Mouse (Mus musculus): ENCODE measurements at regions not wholly inside any gene's neighbourhood (a gene's known extent, or its start where the extent isn't known, plus 50 kb on each side); places are given as distances from the start of the nearest gene placed in this dataset.

DNA sequence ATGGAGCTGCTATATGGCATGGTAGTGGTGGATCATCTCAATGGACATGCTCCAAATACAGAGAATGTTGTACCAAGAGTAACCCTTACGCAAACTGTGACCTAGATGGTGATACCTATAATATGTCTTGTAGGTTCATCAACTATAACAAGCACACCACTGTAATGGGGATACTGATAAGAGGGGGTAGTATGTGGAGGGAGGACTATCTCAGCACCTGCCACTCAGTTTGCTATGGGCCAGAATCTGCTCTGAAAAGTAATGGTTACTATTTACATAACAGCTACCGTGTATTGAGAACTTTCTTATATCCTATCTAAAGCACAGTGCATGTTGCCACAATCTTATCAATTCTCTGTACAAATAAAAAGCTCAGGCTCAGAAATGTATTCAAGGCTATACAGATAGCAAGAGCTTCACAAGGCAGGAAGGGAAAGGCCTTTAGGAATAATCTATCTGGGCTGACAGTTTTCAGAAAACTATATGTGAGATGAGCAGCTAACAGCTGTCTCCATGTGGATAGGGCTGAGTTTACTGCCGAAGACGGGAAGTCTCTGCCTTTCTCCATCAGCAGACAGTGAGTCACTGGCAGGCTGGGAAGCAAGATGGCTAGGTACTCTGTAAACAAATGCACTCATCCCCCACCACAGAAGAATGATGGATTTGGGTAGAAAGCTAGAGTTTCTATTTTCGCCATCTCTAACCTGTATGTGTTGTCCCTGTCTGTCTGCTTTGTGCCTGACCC, 77.1 kb upstream of the Nck2 start:
- no peaks in the 10 kb centered on the region for H3K27me3 ChIP-seq (ENCODE audit: control insufficient read depth, insufficient read depth, low read length)
- H3K9me3 ChIP-seq (replicated peaks; ENCODE audit: control insufficient read depth, low read length): no peaks in the 10 kb centered on the region
- no peaks in the 10 kb centered on the region for H3K36me3 ChIP-seq (ENCODE audit: control insufficient read depth, insufficient read depth, low read length)
- no peak overlapping the region for H3K9ac ChIP-seq (ENCODE audit: low read depth, low read length)
- H3K4me1 ChIP-seq (ENCODE audit: control insufficient read depth, insufficient read depth, low read length): no peaks in the 10 kb centered on the region
- no peak overlapping the region for H3K4me3 ChIP-seq (ENCODE audit: low read depth, low read length)
- ATAC-seq (replicated peaks; ENCODE audit: insufficient number of reproducible peaks, low FRiP score, low TSS enrichment): no peak
- no peak overlapping the region for H3K27ac ChIP-seq (ENCODE audit: low read depth, low read length)
- H3K4me2 ChIP-seq: no peak overlapping the region
- WGBS (ENCODE audit: insufficient replicate concordance): 54% methylated on average over 5 of the region's 5 CpGs

DNA sequence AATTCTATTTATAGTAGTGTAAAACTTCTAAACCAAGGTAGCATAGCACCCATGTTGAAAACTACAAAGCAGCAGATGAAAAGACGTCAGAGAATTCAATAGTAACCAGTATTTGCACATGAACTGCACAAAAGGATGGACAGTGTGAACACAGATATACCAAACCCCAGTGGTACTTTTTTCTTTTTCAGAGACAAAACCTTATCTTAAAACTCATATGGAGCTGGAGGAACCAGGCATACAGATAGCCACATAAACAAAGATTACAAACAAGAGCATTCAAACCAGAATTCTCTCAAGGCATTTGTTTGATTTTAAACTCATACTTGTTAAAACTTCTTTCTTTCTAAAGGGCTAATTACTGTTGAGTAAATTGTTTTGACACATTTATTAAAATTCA, 72.5 kb upstream of the Nck2 start:
- H3K36me3 ChIP-seq (ENCODE audit: control insufficient read depth, insufficient read depth, low read length): no peaks in the 10 kb centered on the region
- no peak for ATAC-seq (replicated peaks; ENCODE audit: insufficient number of reproducible peaks, low FRiP score, low TSS enrichment)

DNA sequence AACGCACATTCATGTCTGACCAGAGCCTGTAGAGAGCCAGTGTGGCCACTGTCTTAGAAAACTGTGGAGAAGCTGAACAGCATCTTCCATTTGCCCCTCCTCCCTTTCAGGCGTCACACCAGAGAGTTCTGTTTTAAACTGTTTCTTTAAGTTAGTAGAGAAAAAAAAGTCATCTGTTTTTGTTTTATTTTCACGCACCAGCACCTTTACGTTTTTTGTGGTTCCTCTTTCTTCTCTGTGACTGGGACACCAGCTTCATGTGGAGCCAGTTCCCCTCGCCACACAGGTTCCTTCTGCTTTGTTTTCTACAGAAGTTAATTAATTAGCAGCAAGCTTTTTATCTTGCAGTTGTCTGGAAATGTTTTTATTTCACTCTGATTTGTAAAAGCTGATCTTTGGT, 69.4 kb upstream of the Nck2 start:
- Histone ChIP-seq H3K27me3 (ENCODE audit: control insufficient read depth, insufficient read depth, low read length) (no peaks in the 10 kb centered on the region), H3K9ac (ENCODE audit: low read depth, low read length) (no peak overlapping the region), H3K4me1 (ENCODE audit: control insufficient read depth, insufficient read depth, low read length) (no peaks in the 10 kb centered on the region), H3K4me3 (ENCODE audit: low read depth, low read length) (no peak overlapping the region), H3K4me2 (no peak overlapping the region), H3K36me3 (ENCODE audit: control insufficient read depth, insufficient read depth, low read length) (no peaks in the 10 kb centered on the region), H3K9me3 (replicated peaks; ENCODE audit: control insufficient read depth, low read length) (no peaks in the 10 kb centered on the region), H3K27ac (ENCODE audit: low read depth, low read length) (no peak overlapping the region)
- ATAC-seq (replicated peaks; ENCODE audit: insufficient number of reproducible peaks, low FRiP score, low TSS enrichment): no peak
- 75% methylated on average over 5 of the region's 5 CpGs for WGBS (ENCODE audit: insufficient replicate concordance)

More for the DNA sequence above, 72.5 kb upstream of the Nck2 start:
- Histone ChIP-seq H3K27ac (ENCODE audit: low read depth, low read length) (no peak overlapping the region), H3K4me3 (ENCODE audit: low read depth, low read length) (no peak overlapping the region), H3K4me2 (no peak overlapping the region), H3K4me1 (ENCODE audit: control insufficient read depth, insufficient read depth, low read length) (no peaks in the 10 kb centered on the region), H3K9ac (ENCODE audit: low read depth, low read length) (no peak overlapping the region), H3K27me3 (ENCODE audit: control insufficient read depth, insufficient read depth, low read length) (no peaks in the 10 kb centered on the region), H3K9me3 (replicated peaks; ENCODE audit: control insufficient read depth, low read length) (no peaks in the 10 kb centered on the region)
- WGBS (ENCODE audit: insufficient replicate concordance): 74% methylated on average over 1 of the region's 1 CpGs

DNA sequence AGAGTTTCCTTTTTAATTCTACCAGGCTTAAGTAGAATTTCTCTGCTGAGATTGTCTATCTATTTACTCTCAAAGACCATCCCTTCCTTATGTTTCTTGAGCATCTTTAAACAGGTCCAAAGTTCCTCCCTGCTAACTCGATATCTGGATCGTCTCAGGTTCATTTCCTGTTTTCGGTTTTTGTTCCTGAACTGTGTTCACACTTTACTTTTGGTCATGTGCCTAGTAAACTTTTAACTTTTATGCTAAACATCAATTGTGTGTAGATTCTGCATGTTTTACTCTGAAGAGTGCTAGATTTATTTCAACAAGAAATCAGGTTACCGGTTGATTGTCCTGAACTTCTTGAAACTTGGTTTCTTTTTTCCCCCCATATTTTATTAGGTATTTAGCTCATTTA, 68.5 kb upstream of the Nck2 start:
- no peaks in the 10 kb centered on the region for H3K36me3 ChIP-seq (ENCODE audit: control insufficient read depth, insufficient read depth, low read length)
- no peak overlapping the region for H3K4me3 ChIP-seq (ENCODE audit: low read depth, low read length)
- ATAC-seq (replicated peaks; ENCODE audit: insufficient number of reproducible peaks, low FRiP score, low TSS enrichment): no peak
- WGBS (ENCODE audit: insufficient replicate concordance): 81% methylated on average over 4 of the region's 4 CpGs
- no peak overlapping the region for H3K9ac ChIP-seq (ENCODE audit: low read depth, low read length)
- H3K27me3 ChIP-seq (ENCODE audit: control insufficient read depth, insufficient read depth, low read length): no peaks in the 10 kb centered on the region
- no peaks in the 10 kb centered on the region for H3K9me3 ChIP-seq (replicated peaks; ENCODE audit: control insufficient read depth, low read length)
- H3K4me1 ChIP-seq (ENCODE audit: control insufficient read depth, insufficient read depth, low read length): no peaks in the 10 kb centered on the region
- H3K4me2 ChIP-seq: no peak overlapping the region
- no peak overlapping the region for H3K27ac ChIP-seq (ENCODE audit: low read depth, low read length)

DNA sequence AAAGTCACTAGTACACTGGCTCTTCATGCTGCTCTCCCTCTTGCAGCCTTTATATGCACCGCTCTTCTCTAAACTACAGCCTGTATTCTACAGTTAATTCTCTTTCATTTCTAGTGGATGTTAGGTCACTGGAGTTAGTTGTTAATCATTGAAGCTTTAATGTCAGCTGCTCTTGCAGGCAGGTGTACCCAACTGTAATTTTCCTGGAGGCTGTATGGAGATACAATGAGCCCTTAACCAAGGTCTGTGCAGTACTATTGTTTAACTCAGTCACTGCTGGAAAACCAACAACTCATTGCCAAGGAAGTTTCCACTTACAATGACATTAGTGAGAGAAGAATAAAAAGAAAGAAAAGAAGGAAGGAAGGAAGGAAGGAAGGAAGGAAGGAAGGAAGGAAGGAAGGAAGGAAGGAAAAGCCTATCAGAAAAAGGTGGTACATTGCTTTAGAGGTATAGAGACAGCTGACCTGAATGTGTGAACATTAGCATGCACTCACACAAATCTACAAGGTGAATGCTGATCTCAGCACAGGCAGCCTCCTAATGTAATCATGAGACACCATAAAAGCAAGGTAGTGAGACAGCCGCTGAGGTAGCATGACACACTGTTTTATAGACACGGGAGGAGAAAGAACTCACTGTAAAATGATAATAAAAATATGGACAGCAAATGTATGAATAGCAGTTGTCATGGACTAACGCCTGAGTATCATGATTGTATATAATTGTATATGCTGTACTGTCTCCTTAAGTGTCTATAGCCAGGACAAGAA, 66.7 kb upstream of the Nck2 start:
- no peak for ATAC-seq (replicated peaks; ENCODE audit: insufficient number of reproducible peaks, low FRiP score, low TSS enrichment)
- WGBS (ENCODE audit: insufficient replicate concordance): 90% methylated on average over 4 of the region's 4 CpGs
- H3K9me3 ChIP-seq (replicated peaks; ENCODE audit: control insufficient read depth, low read length): no peaks in the 10 kb centered on the region

DNA sequence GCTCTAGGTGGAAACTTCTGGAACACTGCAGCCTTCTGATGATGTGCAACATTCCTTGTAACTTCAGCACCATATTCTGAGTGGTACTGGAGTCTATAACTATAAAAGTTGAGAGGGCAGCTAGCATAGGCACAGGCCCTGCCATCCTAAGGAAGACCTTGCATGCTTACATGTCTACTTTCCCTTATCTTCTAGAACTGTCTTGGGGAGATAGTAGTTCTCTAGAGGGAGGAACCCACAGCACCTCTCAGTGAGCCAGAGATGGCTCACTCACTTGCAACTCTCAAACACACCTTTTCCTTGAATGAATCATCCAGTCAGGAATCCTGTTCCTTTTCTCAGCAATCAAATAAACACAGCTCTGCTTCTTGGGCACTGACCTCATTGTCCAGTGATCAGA, 59.4 kb upstream of the Nck2 start:
- no peaks in the 10 kb centered on the region for H3K27me3 ChIP-seq (ENCODE audit: control insufficient read depth, insufficient read depth, low read length)
- H3K27ac ChIP-seq (ENCODE audit: low read depth, low read length): no peak overlapping the region
- H3K9ac ChIP-seq (ENCODE audit: low read depth, low read length): no peak overlapping the region
- no peak overlapping the region for H3K4me2 ChIP-seq
- no peaks in the 10 kb centered on the region for H3K4me1 ChIP-seq (ENCODE audit: control insufficient read depth, insufficient read depth, low read length)
- ATAC-seq (replicated peaks; ENCODE audit: insufficient number of reproducible peaks, low FRiP score, low TSS enrichment): no peak
- H3K36me3 ChIP-seq (ENCODE audit: control insufficient read depth, insufficient read depth, low read length): no peaks in the 10 kb centered on the region
- no peak overlapping the region for H3K4me3 ChIP-seq (ENCODE audit: low read depth, low read length)
- no peaks in the 10 kb centered on the region for H3K9me3 ChIP-seq (replicated peaks; ENCODE audit: control insufficient read depth, low read length)

More for the DNA sequence above, 66.7 kb upstream of the Nck2 start:
- Histone ChIP-seq H3K36me3 (ENCODE audit: control insufficient read depth, insufficient read depth, low read length) (no peaks in the 10 kb centered on the region), H3K27ac (ENCODE audit: low read depth, low read length) (no peak overlapping the region), H3K27me3 (ENCODE audit: control insufficient read depth, insufficient read depth, low read length) (no peaks in the 10 kb centered on the region), H3K4me3 (ENCODE audit: low read depth, low read length) (no peak overlapping the region), H3K4me2 (no peak overlapping the region), H3K4me1 (ENCODE audit: control insufficient read depth, insufficient read depth, low read length) (no peaks in the 10 kb centered on the region), H3K9ac (ENCODE audit: low read depth, low read length) (no peak overlapping the region)

DNA sequence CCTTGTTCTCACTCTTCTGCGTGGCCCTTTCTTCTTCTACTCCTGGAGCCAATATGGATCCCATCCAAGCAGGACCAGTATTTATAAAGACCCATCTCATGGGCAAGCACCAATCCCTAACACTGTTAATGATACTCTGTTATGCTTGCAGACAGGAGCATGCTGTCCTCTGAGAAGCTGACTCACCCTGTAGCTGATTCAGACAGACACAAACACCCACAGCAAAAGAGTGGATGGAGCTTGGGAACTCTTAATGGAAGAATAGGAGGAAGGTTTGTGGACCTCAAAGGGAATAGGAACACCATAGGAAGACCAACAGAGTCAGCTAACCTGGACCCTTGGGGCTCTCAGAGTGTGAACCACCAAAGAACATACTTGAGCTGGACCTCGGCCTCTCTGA, 50.3 kb upstream of the Nck2 start:
- WGBS (ENCODE audit: insufficient replicate concordance): 85% methylated on average over 2 of the region's 2 CpGs
- no peak overlapping the region for H3K4me3 ChIP-seq (ENCODE audit: low read depth, low read length)
- no peaks in the 10 kb centered on the region for H3K27me3 ChIP-seq (ENCODE audit: control insufficient read depth, insufficient read depth, low read length)
- no peak overlapping the region for H3K27ac ChIP-seq (ENCODE audit: low read depth, low read length)
- no peaks in the 10 kb centered on the region for H3K9me3 ChIP-seq (replicated peaks; ENCODE audit: control insufficient read depth, low read length)
- H3K36me3 ChIP-seq (ENCODE audit: control insufficient read depth, insufficient read depth, low read length): no peaks in the 10 kb centered on the region
- no peak for ATAC-seq (replicated peaks; ENCODE audit: insufficient number of reproducible peaks, low FRiP score, low TSS enrichment)
- no peak overlapping the region for H3K4me2 ChIP-seq
- no peaks in the 10 kb centered on the region for H3K4me1 ChIP-seq (ENCODE audit: control insufficient read depth, insufficient read depth, low read length)
- no peak overlapping the region for H3K9ac ChIP-seq (ENCODE audit: low read depth, low read length)
